Mouse (Mus musculus): ENCODE measurements at regions not wholly inside any gene's neighbourhood (a gene's known extent, or its start where the extent isn't known, plus 50 kb on each side); places are given as distances from the start of the nearest gene placed in this dataset.

- DNase-seq (ENCODE audit: extremely low read depth, low read depth, low spot score), result no peak
These were observed 59.1 kb upstream of the Cdc42ep3 start for GRCm38 (mm10) chr17:79414006-79414405.

- no peak for DNase-seq (ENCODE audit: extremely low read depth, low read depth, low spot score)
These were observed 63.1 kb upstream of the Cdc42ep3 start for GRCm38 (mm10) chr17:79417953-79418352.

- DNase-seq (ENCODE audit: extremely low read depth, low read depth, low spot score), result no peak
These were observed 66.7 kb upstream of the Cdc42ep3 start for GRCm38 (mm10) chr17:79421618-79422017.

GRCm38 (mm10) chr17:79439182-79439581 is 84.3 kb upstream of the Cdc42ep3 start:
- DNase-seq (ENCODE audit: extremely low read depth, low read depth, low spot score), result no peak

GRCm38 (mm10) chr17:79442507-79443115 is 87.7 kb upstream of the Cdc42ep3 start:
- peak; percentile 79 for DNase-seq (ENCODE audit: extremely low read depth, low read depth, low spot score)

GRCm38 (mm10) chr17:79447170-79447569 is 92.3 kb upstream of the Cdc42ep3 start:
- DNase-seq (ENCODE audit: extremely low read depth, low read depth, low spot score), result no peak

- DNase-seq (ENCODE audit: extremely low read depth, low read depth, low spot score), result no peak
These were observed 96.4 kb upstream of the Cdc42ep3 start for GRCm38 (mm10) chr17:79451141-79451860.

- no peak for DNase-seq (ENCODE audit: extremely low read depth, low read depth, low spot score)
These were observed 98.9 kb upstream of the Cdc42ep3 start for GRCm38 (mm10) chr17:79453825-79454224.

- DNase-seq (ENCODE audit: extremely low read depth, low read depth, low spot score), result no peak
These were observed 99.6 kb upstream of the Cdc42ep3 start for GRCm38 (mm10) chr17:79454526-79454925.

- DNase-seq (ENCODE audit: extremely low read depth, low read depth, low spot score), result no peak
These were observed 100.3 kb upstream of the Cdc42ep3 start for GRCm38 (mm10) chr17:79455229-79455628.

GRCm38 (mm10) chr17:79457636-79458035 is 102.7 kb upstream of the Cdc42ep3 start:
- no peak for DNase-seq (ENCODE audit: extremely low read depth, low read depth, low spot score)

GRCm38 (mm10) chr17:79461681-79462091 is 106.8 kb upstream of the Cdc42ep3 start:
- DNase-seq (ENCODE audit: extremely low read depth, low read depth, low spot score), result peak; percentile 40

- no peak for DNase-seq (ENCODE audit: extremely low read depth, low read depth, low spot score)
These were observed 108.3 kb upstream of the Cdc42ep3 start for GRCm38 (mm10) chr17:79463074-79463694.

GRCm38 (mm10) chr17:79465666-79466065 is 110.8 kb upstream of the Cdc42ep3 start:
- no peak for DNase-seq (ENCODE audit: extremely low read depth, low read depth, low spot score)

- DNase-seq (ENCODE audit: extremely low read depth, low read depth, low spot score), result no peak
These were observed 116.7 kb upstream of the Cdc42ep3 start for GRCm38 (mm10) chr17:79471639-79472038.

GRCm38 (mm10) chr17:79472106-79472995 is 117.5 kb upstream of the Cdc42ep3 start:
- DNase-seq (ENCODE audit: extremely low read depth, low read depth, low spot score), result no peak

GRCm38 (mm10) chr17:79476671-79477070 is 121.8 kb upstream of the Cdc42ep3 start:
- DNase-seq (ENCODE audit: extremely low read depth, low read depth, low spot score), result peak; percentile 88

- DNase-seq (ENCODE audit: extremely low read depth, low read depth, low spot score), result no peak
These were observed 126.3 kb upstream of the Cdc42ep3 start for GRCm38 (mm10) chr17:79481112-79481738.

- DNase-seq (ENCODE audit: extremely low read depth, low read depth, low spot score), result no peak
These were observed 127.0 kb upstream of the Cdc42ep3 start for GRCm38 (mm10) chr17:79481936-79482335.

- no peak for DNase-seq (ENCODE audit: extremely low read depth, low read depth, low spot score)
These were observed 126.4 kb upstream of the Rmdn2 start for GRCm38 (mm10) chr17:79485239-79485638.

- no peak for DNase-seq (ENCODE audit: extremely low read depth, low read depth, low spot score)
These were observed 122.4 kb upstream of the Rmdn2 start for GRCm38 (mm10) chr17:79489306-79489705.
